Mouse (Mus musculus) 416B (cell line): ENCODE results near the gene Gbf1.
A peak's percentile ranks its signal among the peaks of the same experiment; 100 is the strongest.
"Not testable (repeated sequence)": the region's sequence is repeated elsewhere in the genome, so short reads cannot be mapped to it uniquely, and the experiment has no call there.

Experiments used
- DNase-seq: peaks from one replicate; pipeline ENCODE4 v3.0.0; 2011; ENCODE audit warnings: low read depth

The Gbf1 gene

GRCm38 (mm10) chr19:46152127-46152803 lies at the start of gene Gbf1:
Gene Gbf1 (plus strand): TSS chr19:46152509.
- DNase-seq: peak; percentile 100

- no peak for DNase-seq
Observed at GRCm38 (mm10) chr19:46103437-46104186, 48.7 kb upstream of the Gbf1 start.

- DNase-seq: no peak
Observed at GRCm38 (mm10) chr19:46104187-46104557, 48.1 kb upstream of the Gbf1 start.

- DNase-seq: peak; percentile 17
Observed at GRCm38 (mm10) chr19:46110214-46110613, 42.1 kb upstream of the Gbf1 start.

- DNase-seq: no peak
Observed at GRCm38 (mm10) chr19:46110781-46111180, 41.5 kb upstream of the Gbf1 start.

GRCm38 (mm10) chr19:46114617-46115016 lies 37.7 kb upstream of the Gbf1 start:
- peak; percentile 27 for DNase-seq

- no peak for DNase-seq
Observed at GRCm38 (mm10) chr19:46119458-46119857, 32.9 kb upstream of the Gbf1 start.

- DNase-seq: no peak
Observed at GRCm38 (mm10) chr19:46120872-46121271, 31.4 kb upstream of the Gbf1 start.

- no peak for DNase-seq
Observed at GRCm38 (mm10) chr19:46123876-46124275, 28.4 kb upstream of the Gbf1 start.

GRCm38 (mm10) chr19:46124651-46125050 lies 27.7 kb upstream of the Gbf1 start:
- no peak for DNase-seq

- no peak for DNase-seq
Observed at GRCm38 (mm10) chr19:46126301-46126700, 26.0 kb upstream of the Gbf1 start.

- not testable (repeated sequence) for DNase-seq
Observed at GRCm38 (mm10) chr19:46129737-46130136, 22.6 kb upstream of the Gbf1 start.

- DNase-seq: no peak
Observed at GRCm38 (mm10) chr19:46131283-46131682, 21.0 kb upstream of the Gbf1 start.

- peak; percentile 93 for DNase-seq
Observed at GRCm38 (mm10) chr19:46131694-46132525, 20.4 kb upstream of the Gbf1 start, which contains the start of gene Elovl3. Gene Elovl3 (plus strand): TSS chr19:46131897.

GRCm38 (mm10) chr19:46132577-46132976 lies 19.7 kb upstream of the Gbf1 start:
- DNase-seq: peak; percentile 19

- DNase-seq: peak; percentile 84
Observed at GRCm38 (mm10) chr19:46135297-46135696, 17.0 kb upstream of the Gbf1 start.

GRCm38 (mm10) chr19:46135789-46136638 lies 16.3 kb upstream of the Gbf1 start:
- DNase-seq: peak; percentile 58

- DNase-seq: peak; percentile 83
Observed at GRCm38 (mm10) chr19:46136639-46137580, 15.4 kb upstream of the Gbf1 start.

- no peak for DNase-seq
Observed at GRCm38 (mm10) chr19:46140324-46140723, 12.0 kb upstream of the Gbf1 start.

GRCm38 (mm10) chr19:46141091-46141490 lies 11.2 kb upstream of the Gbf1 start:
- DNase-seq: no peak
